Mouse (Mus musculus) hindbrain, embryonic 16.5 days (tissue): ENCODE measurements at regions not wholly inside any gene's neighbourhood (a gene's known extent, or its start where the extent isn't known, plus 50 kb on each side); places are given as distances from the start of the nearest gene placed in this dataset.
A peak's percentile ranks its signal among the peaks of the same experiment; 100 is the strongest.

Experiments
- ATAC-seq: fragments of 200-750 bp; cut with Nextera tagmentation; 2 replicates; pipeline ENCODE4 v1.8.0; 2017; ENCODE audit warnings: moderate TSS enrichment, moderate library complexity
- H3K27ac ChIP-seq: fragments of 300-500 bp; sonication (generic); 2 replicates; pipeline ENCODE4 v1.5.1; 2014; ENCODE audit warnings: low read depth, mild to moderate bottlenecking, control low read depth, low read length, moderate library complexity
- H3K27me3 ChIP-seq: fragments of 300-500 bp; sonication (generic); replicated peaks from 2 replicates; pipeline ENCODE4 v1.6.1; 2014; ENCODE audit warnings: low read length; ENCODE audit not compliant: control insufficient read depth, insufficient read depth
- H3K36me3 ChIP-seq: fragments of 300-500 bp; sonication (generic); 2 replicates; pipeline ENCODE4 v1.6.1; 2014; ENCODE audit warnings: mild to moderate bottlenecking, low read length, moderate library complexity, mixed read lengths; ENCODE audit not compliant: control insufficient read depth, insufficient read depth
- H3K4me1 ChIP-seq: fragments of 300-500 bp; sonication (generic); 2 replicates; pipeline ENCODE4 v1.6.1; 2014; ENCODE audit warnings: low read depth, low read length; ENCODE audit not compliant: control insufficient read depth, insufficient read depth
- H3K4me2 ChIP-seq: fragments of 300-500 bp; sonication (generic); 2 replicates; pipeline ENCODE4 v1.6.1; 2014; ENCODE audit warnings: mild to moderate bottlenecking, low read length, control low read depth, moderate library complexity
- H3K4me3 ChIP-seq: fragments of 300-500 bp; sonication (generic); 2 replicates; pipeline ENCODE4 v1.5.1; 2014; ENCODE audit warnings: mild to moderate bottlenecking, low read length, control low read depth, moderate library complexity
- H3K9ac ChIP-seq: fragments of 300-500 bp; sonication (generic); 2 replicates; pipeline ENCODE4 v1.6.1; 2014; ENCODE audit warnings: low read depth, mild to moderate bottlenecking, control low read depth, low read length, moderate library complexity
- H3K9me3 ChIP-seq: fragments of 300-500 bp; sonication (generic); 2 replicates; pipeline ENCODE4 v1.6.1; 2014; ENCODE audit warnings: mild to moderate bottlenecking, low read length, moderate library complexity; ENCODE audit not compliant: control insufficient read depth
- WGBS: fragments of 180-500 bp; shearing (Covaris S2); extraction: QIAGEN DNeasy Blood & Tissue Kit; methylation state at CpG from one replicate; pipeline ENCODE4 v1.1.7; 2014; 5-methylcytosine and 5-hydroxymethylcytosine counted together

- Histone ChIP-seq H3K27ac (peak overlapping the region; percentile 55; the same call in 1 of the 2 replicates), H3K9ac (no peak overlapping the region), H3K4me3 (no peak overlapping the region), H3K36me3 (no peaks in the 10 kb centered on the region), H3K4me2 (no peak overlapping the region), H3K4me1 (no peaks in the 10 kb centered on the region), H3K27me3 (no peaks in the 10 kb centered on the region), H3K9me3 (no peaks in the 10 kb centered on the region)
- ATAC-seq, result no peak
Observed at GRCm38 (mm10) chr17:10110375-10110675, 209.3 kb downstream of the Qk start.

DNA sequence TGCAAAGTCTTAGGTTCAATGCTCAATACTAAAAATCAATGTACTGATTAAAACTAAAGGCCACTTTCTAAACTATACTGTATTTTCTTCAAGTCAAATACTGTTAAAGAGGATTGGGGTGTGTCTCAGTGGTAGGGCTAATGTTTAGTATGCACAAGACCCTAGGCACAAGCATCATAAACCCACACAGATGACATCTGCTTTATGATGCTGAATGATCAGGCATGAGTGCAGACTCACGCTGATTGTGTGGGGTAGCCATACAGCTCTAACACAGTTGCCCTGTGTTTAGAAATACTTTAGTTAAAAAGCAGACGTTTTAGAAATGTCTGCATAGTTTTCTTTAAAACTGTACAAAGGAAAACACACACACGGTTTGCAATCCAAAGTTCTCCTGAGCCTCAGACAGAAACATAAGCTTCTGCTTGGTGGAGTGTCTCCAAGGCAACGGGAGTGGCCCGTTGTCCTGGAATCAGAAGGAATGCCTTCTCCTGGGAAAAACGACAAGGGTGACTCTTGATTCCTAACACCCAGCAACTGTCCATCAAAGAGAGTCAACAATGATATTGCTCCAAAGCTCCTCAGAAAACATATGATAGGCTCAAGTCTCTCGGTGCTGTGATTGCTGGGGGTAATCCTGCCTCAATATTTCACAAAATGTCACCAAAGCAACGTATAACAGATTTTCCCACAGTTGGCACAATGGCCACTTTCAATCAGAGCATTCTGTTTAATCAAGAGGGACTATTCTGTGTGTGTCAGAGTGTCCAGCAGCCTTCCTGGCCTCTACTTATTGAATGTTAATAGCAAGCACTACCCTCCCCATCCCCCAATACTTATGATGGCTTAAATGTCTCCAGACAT is 209.9 kb downstream of the Qk start:
- WGBS, result 15% methylated on average over 8 of the region's 8 CpGs
- Histone ChIP-seq H3K27ac (no peak overlapping the region; the same call in none of the 2 replicates), H3K9me3 (no peaks in the 10 kb centered on the region), H3K4me2 (no peak overlapping the region), H3K9ac (no peak overlapping the region), H3K4me1 (no peaks in the 10 kb centered on the region), H3K36me3 (no peaks in the 10 kb centered on the region), H3K4me3 (no peak overlapping the region), H3K27me3 (no peaks in the 10 kb centered on the region)
- ATAC-seq, result peak; percentile 72

DNA sequence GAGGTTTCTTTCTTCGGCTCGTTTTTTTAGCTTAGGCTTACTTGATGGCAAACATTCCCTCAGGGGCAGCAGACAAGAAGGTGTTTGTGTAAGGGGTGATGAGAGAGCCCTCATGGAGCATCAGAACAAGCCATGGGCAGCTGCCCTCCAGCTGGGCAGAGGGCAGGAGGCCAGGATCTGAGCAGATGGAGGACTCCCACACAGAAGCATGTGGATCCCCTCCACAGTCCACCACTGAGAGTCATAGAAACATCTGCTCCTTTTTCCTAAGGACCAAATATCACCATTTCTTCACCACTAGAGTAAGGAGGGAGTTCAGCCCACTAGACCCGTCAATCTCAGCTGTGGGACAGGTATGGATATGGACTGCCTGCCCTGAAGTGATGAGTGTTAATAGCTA is 214.4 kb downstream of the Qk start:
- Histone ChIP-seq H3K36me3 (no peaks in the 10 kb centered on the region), H3K9ac (no peak overlapping the region), H3K4me1 (no peaks in the 10 kb centered on the region), H3K27ac (no peak overlapping the region), H3K4me3 (no peak overlapping the region), H3K4me2 (no peak overlapping the region), H3K9me3 (no peaks in the 10 kb centered on the region; the same call in 1 of the 2 replicates), H3K27me3 (no peaks in the 10 kb centered on the region)
- 61% methylated on average over 3 of the region's 3 CpGs for WGBS
- peak; percentile 69 for ATAC-seq

GRCm38 (mm10) chr17:10098199-10098598 is 221.5 kb downstream of the Qk start:
- H3K9ac ChIP-seq, result no peak overlapping the region
- 64% methylated on average over 4 of the region's 4 CpGs for WGBS
- no peak overlapping the region for H3K4me2 ChIP-seq
- no peak overlapping the region for H3K4me3 ChIP-seq
- H3K9me3 ChIP-seq, result no peaks in the 10 kb centered on the region; the same call in 1 of the 2 replicates
- ATAC-seq, result no peak
- no peaks in the 10 kb centered on the region for H3K4me1 ChIP-seq
- H3K27me3 ChIP-seq, result no peaks in the 10 kb centered on the region
- H3K27ac ChIP-seq, result no peak overlapping the region
- H3K36me3 ChIP-seq, result no peaks in the 10 kb centered on the region

- no peaks in the 10 kb centered on the region for H3K36me3 ChIP-seq
Observed at GRCm38 (mm10) chr17:10097691-10098090, 222.0 kb downstream of the Qk start.

GRCm38 (mm10) chr17:10095841-10096301 is 223.8 kb downstream of the Qk start:
- Histone ChIP-seq H3K4me2 (no peak overlapping the region), H3K36me3 (no peaks in the 10 kb centered on the region), H3K27me3 (no peaks in the 10 kb centered on the region), H3K9me3 (peaks cover 3% of the 10 kb centered on the region; the same call in 1 of the 2 replicates), H3K27ac (no peak overlapping the region), H3K4me1 (no peaks in the 10 kb centered on the region), H3K4me3 (no peak overlapping the region), H3K9ac (no peak overlapping the region)
- WGBS, result 87% methylated on average over 3 of the region's 3 CpGs
- no peak for ATAC-seq

More at GRCm38 (mm10) chr17:10097691-10098090, 222.0 kb downstream of the Qk start:
- no peaks in the 10 kb centered on the region for H3K27me3 ChIP-seq
- no peak overlapping the region for H3K4me3 ChIP-seq
- no peaks in the 10 kb centered on the region; the same call in 1 of the 2 replicates for H3K9me3 ChIP-seq
- no peak overlapping the region for H3K4me2 ChIP-seq
- H3K4me1 ChIP-seq, result no peaks in the 10 kb centered on the region
- ATAC-seq, result no peak
- no peak overlapping the region for H3K27ac ChIP-seq
- no peak overlapping the region for H3K9ac ChIP-seq

DNA sequence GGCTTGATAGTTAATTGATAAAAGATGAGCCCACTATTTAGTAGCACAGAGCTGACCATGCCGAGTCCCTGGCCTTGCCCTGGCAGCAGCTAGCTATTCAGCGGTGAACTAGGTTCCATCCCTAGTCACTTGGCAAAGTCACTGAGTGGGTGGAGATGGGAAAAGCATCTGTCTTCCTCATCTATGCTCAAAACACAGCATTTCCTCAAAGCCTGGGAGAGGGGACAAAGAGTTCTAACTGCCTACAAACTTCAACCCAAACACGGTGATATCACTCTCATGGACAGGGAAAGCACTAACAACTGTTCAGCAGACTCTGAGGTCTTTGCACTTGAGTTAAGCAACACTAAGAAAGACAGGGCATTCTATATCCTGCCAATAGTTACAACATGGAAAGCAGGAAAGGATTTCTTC is 225.5 kb downstream of the Qk start:
- no peaks in the 10 kb centered on the region for H3K36me3 ChIP-seq
- WGBS, result 79% methylated on average over 3 of the region's 3 CpGs

GRCm38 (mm10) chr17:10093437-10094107 is 226.1 kb downstream of the Qk start:
- Histone ChIP-seq H3K4me2 (no peak overlapping the region), H3K27me3 (no peaks in the 10 kb centered on the region), H3K9me3 (peaks cover 3% of the 10 kb centered on the region; the same call in 1 of the 2 replicates), H3K36me3 (no peaks in the 10 kb centered on the region), H3K4me3 (no peak overlapping the region), H3K9ac (no peak overlapping the region), H3K27ac (no peak overlapping the region), H3K4me1 (no peaks in the 10 kb centered on the region)
- WGBS, result 77% methylated on average over 8 of the region's 8 CpGs
- no peak for ATAC-seq

More for the DNA sequence above, 225.5 kb downstream of the Qk start:
- no peak overlapping the region for H3K4me3 ChIP-seq
- ATAC-seq, result no peak
- H3K9ac ChIP-seq, result no peak overlapping the region
- H3K27me3 ChIP-seq, result no peaks in the 10 kb centered on the region
- H3K27ac ChIP-seq, result no peak overlapping the region
- H3K4me2 ChIP-seq, result no peak overlapping the region
- H3K4me1 ChIP-seq, result no peaks in the 10 kb centered on the region
- peaks cover 3% of the 10 kb centered on the region; the same call in 1 of the 2 replicates for H3K9me3 ChIP-seq

GRCm38 (mm10) chr17:10087192-10087886 is 232.3 kb downstream of the Qk start:
- H3K4me1 ChIP-seq, result no peaks in the 10 kb centered on the region
- WGBS, result 76% methylated on average over 7 of the region's 7 CpGs

More at GRCm38 (mm10) chr17:10087192-10087886, 232.3 kb downstream of the Qk start:
- no peak overlapping the region for H3K27ac ChIP-seq
- no peak overlapping the region for H3K4me3 ChIP-seq
- H3K9me3 ChIP-seq, result peaks cover 2% of the 10 kb centered on the region; the same call in 1 of the 2 replicates
- no peak overlapping the region for H3K9ac ChIP-seq
- no peaks in the 10 kb centered on the region for H3K27me3 ChIP-seq
- ATAC-seq, result no peak
- no peak overlapping the region for H3K4me2 ChIP-seq
- H3K36me3 ChIP-seq, result no peaks in the 10 kb centered on the region
